Mouse (Mus musculus) spleen, postnatal 10 days (tissue): ENCODE data around the gene Cdca4.
A peak's percentile ranks its signal among the peaks of the same experiment; 100 is the strongest.

ENCODE experiments used
- DNase-seq, 2 experiments: peaks; one replicate each; pipeline ENCODE4 v3.0.0; 2021 to 2022; ENCODE audit warnings: low spot score in 2 of 2

Cdca4 gene

DNA sequence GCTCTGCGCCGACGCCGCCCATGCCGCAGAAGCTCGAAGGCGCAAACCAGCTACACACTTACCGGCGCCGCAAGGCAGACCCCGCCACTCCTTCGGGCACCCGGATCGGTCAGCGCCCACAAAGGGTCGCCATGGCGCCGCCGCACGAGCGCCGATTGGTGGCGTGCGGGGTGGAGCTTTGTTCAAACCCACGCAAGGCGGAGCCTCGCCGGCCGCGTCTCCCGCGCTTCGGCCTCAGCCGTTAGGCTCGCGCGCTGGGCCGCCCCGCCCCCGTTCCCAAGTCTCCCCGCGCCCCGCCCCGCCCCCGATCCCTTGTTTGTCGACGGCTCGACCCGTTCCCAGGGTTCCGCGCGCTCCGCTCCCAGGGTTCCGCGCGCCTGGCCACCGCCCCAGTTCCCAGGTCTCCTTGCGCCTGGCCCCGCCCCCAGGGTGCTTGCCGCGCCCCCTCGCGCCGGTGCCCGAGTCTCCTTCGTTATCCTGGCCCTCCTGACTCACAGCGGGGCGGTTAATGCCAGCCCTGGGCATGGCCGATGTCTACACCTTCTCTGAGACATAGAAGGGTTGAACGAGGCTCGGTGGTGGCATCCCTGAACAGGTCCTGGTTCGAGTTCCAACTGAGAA, at the start of gene Cdca4:
Gene Cdca4, minus strand, starts transcription at position 180 of the 621 bp plus-strand sequence.
- peak; percentile 97 to 99 for DNase-seq

DNA sequence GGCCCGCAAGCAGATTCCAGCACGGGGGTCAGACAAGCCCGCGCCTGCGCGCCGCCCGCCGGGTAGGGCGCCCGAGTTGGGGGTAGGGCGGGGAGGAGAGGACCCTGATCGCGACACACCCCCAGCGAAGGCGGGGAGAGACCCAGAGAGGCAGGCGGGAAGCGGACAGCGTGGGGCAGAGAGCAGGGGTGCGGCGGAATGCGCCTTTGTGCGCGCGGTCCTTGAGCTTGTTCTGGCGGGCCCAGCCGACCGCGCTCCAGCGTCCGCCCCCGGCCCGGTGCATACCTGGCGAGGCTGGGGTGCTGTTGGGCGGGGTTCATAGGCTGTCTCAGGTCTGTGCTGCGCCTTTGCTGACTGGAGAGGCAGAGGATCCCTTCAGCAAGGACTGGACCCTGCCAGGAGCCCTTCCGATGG, 48.4 kb upstream of the Cdca4 start:
- DNase-seq = peak in 1 of 2 experiments; percentile 21

DNA sequence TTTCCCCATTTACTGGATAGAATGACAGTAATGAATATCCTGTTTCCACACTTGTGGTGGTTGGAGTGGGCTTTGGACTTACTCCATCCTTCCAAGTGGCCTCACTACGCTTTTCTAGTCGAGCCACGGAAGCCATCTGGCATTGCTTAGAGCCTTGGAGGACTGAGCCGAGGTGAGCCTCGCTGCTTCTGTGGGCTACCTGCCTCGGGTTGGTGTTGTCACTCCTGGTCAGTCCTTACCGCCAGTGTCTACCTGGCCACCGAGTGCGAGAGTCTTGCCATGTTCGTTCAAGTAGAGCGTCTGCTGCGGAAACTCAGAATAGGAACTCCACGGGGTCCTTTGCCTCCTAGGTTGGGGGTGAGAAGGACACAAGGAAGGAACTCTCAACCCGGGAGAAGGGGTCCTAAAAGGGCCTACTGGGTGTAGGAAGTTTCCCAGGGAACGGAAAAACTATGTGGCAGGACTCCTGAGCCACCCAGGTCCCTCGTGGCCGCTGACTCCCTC, 47.9 kb upstream of the Cdca4 start:
- peak in 1 of 2 experiments; percentile 13 for DNase-seq

- peak in 1 of 2 experiments; percentile 54 for DNase-seq
Measured at GRCm38 (mm10) chr12:112876332-112877072, 47.3 kb upstream of the Cdca4 start.

- DNase-seq = peak; percentile 79 to 92
Measured at GRCm38 (mm10) chr12:112875225-112876013, 46.2 kb upstream of the Cdca4 start.

DNA sequence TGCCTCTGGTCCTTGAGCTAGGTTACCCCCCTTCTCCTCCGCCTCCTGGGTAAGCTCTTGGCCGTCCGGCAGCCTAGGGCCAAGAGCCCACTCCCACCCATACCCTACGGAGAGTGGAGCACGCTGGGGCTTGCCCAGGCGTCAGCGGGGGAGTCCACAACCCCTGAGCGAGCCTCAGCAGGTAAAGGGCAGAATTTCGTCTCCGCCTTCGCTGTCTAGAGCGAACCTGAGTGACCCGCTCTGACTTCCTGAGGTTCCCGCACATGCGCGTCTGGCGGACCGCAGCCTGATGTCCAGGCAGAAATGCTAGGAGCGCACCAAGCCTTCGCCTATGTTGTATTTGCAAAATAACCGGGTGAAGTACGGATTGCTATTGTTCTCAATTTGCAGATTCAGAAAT, 45.0 kb upstream of the Cdca4 start:
- DNase-seq = no peak

GRCm38 (mm10) chr12:112873452-112874190, 44.4 kb upstream of the Cdca4 start:
- DNase-seq = peak in 1 of 2 experiments; percentile 82

DNA sequence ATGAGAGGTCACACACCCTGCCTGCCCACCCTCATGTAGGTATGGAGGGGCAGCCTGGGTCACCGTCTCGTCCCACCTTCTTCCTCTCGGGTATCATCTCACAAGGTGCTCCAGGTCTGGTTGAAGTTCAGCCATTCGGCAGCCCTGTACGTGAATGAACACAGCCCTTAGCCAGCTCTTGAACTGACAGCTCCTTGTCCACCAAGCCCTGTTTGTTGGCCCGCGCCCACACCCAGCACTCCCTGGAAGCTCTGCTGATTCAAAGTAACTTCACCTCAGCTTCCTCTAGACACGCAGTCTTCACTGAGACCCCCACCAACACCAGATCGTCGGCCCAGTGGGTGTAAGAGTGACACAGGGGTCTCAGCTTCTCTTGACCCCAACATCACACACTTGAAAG, 43.8 kb upstream of the Cdca4 start:
- DNase-seq = peak in 1 of 2 experiments; percentile 18

DNA sequence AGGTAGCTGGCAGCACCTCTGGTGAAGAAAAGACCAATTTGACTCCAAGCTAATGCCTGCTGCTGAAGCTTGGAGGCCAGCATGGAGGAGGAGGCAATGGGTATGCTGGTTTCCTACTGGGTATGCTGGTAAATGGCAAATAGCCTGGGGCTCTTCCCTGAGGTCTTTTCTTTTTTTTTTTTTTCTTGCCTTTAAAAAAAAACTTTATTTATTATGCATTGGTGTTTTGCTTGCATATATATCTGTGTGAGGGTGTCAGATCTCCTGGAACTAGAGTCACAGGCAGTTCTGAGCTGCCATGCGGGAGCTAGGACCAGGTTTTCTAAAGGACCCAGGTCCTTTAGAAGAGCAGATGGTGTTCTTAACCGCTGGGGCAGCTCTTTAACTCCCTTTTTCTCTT, 42.0 kb upstream of the Cdca4 start:
- DNase-seq = no peak

DNA sequence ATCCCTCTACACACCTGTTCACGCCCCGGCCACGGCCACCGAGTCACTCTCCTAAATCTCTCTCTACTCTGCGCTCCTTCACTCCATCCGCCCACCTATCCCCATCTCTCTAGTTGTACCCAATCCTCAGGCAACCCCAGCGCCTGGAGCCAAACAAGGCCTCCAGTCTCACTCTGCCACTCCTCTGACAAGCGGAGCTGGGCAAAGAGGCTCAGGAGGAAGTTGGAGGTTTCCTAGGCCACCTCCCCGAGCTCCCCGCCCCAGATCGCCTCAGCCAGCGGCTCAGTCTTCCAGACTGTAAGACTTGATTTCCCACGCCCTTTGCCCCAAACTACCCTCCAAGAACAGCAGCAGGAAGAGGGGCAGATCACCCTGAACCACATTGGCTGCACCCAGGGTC, 41.6 kb upstream of the Cdca4 start:
- peak in 1 of 2 experiments; percentile 39 for DNase-seq

DNA sequence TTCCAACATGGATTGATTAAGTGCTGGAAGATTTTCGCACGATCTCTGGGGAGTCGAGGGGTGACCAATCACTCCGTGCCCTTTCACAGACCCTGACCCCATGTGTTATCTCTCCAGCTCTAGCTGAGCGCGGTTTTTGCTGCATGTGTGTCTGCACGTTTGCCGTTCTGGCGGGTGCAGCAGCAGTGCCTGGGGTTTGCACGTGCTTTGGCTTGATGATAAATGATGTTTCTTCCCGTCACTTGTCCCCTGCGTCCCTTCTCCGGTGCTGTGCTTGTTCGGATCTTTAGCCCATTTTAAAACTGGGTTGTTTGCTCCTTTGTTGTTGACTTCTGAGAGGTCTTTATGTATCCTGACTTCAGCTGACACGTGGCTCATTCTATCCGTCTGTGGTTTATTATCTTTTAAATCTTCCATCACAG, 40.6 kb upstream of the Cdca4 start:
- DNase-seq = peak in 1 of 2 experiments; percentile 20

GRCm38 (mm10) chr12:112868178-112869087, 39.2 kb upstream of the Cdca4 start, which contains the start of gene Gpr132:
Gene Gpr132, minus strand, starts transcription at chr12:112868228.
- DNase-seq = peak in 1 of 2 experiments; percentile 39

- peak in 1 of 2 experiments; percentile 25 for DNase-seq
Measured at GRCm38 (mm10) chr12:112867106-112867674, 38.0 kb upstream of the Cdca4 start.

DNA sequence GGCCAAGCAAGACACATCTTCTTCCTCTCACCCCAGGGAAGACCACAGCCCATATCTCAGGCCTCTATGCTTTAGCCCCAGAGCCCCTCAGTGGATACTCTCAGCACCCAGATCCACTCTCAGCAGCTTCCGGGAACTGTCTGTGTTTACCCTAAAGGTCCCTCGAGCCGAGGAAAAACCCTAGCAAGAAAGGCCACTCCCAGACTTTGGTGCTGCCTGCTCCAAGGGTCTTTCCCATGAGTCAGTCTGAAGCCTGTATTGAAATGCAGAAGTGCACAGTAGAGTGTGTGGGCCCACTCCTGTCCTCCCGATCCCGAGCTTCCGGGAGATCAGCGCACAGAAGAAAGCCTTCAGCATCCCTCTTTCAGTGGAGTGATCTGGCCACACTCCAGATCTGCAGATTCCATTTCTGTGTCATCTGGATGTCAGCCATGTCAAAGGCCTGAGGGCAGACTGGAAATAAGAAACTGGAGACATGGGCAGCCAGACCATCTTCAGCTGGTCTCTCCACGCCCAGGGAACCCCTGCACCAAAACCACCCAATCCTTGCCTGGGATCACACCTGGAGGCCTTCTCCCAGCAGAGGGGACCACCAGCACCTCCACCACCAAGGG, 37.4 kb upstream of the Cdca4 start:
- peak in 1 of 2 experiments; percentile 16 for DNase-seq

DNA sequence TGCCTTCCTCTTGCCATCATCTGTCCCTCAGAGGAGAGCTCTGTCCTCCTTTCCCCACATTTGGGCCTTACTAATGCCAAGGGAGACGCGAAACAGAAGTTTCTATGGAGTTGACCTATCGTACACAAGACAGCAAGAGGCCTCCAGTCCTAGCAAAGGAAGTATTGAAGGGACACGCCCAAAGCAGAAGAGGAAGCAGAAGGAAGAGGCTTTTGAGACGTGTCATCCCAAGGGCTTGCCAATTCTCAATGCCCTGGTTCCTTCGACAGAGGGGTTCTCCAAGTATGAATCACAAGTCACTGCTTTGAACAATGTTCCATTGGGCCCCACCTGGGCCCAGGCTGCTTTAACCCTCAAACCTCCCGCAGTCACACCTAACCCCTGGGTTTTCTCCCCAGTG, 35.6 kb upstream of the Cdca4 start:
- DNase-seq = no peak

DNA sequence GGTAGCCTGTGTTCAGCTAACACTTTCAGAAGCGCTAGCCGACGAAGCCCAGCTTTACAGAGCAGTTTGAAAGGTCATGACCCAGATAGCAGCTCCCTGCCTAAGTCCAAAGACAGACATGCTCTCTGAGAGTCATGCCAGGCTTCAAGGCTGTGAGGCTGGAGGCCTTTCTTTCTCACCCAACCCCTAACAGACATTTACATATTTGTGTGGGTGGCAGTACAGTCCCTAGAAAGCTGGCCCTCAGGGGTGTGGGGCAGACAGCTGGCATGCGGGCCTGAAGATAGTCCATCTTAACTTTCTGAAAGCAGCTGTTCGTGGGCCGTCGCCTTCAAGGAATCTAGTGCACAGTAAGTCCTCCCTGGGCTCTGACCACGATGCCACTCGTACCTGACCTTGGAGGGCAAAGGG, 32.7 kb upstream of the Cdca4 start:
- peak in 1 of 2 experiments; percentile 33 for DNase-seq

DNA sequence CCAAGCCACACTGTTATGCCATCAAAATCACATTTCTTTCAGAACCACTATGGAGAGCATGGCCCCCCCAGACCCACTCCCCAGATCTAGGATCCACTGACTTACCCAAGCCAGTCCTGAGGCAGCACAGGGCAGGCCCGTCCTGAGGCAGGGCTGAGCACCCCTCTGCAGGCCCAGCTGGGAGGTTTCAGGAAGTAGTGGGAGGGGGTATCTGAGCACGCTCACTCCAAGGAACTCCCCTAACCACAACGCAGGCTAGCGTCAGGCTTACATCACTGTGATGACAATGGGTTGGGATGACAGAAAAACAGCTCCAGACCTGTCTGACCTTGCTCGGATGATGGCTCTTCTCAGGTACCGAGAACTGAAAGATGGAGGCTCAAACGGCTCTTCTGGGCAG, 31.5 kb upstream of the Cdca4 start:
- DNase-seq = peak in 1 of 2 experiments; percentile 45

- peak in 1 of 2 experiments; percentile 75 for DNase-seq
Measured at GRCm38 (mm10) chr12:112859930-112860329, 30.7 kb upstream of the Cdca4 start.

GRCm38 (mm10) chr12:112858581-112859336, 29.5 kb upstream of the Cdca4 start:
- peak in 1 of 2 experiments; percentile 12 for DNase-seq
